Mouse (Mus musculus): ENCODE data around the gene Nlrp1a. TPM values are rescaled to one million over a fixed set of nuclear protein-coding genes. Genes with fewer than 3 reads are reported as not detected.

The Nlrp1a gene
- polyA plus RNA-seq, 1 experiment from 2014 or later = 0.32 TPM

DNA sequence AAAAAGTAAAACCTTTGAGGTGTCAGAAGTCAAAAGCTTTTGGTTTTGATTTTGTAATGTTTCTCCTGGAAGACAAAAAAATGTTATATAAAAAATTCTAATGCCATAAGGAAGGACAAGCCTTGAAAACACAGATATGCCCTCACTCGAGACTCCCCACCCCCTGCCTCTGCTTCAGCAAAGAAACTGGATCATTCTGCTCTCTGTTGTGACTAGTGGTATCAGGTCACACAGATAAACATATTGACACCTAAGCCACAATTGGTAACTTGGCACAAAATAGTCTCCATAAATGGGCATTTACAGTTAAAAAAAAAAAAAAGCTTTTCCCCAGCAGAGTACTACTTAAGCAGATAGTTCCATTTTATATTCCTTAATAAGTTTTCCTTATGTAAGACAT lies 68.2 kb downstream of the Nlrp1a start:
- H3K27me3 ChIP-seq (ENCODE audit: control insufficient read depth, insufficient read depth, low read length) = no peaks in the 10 kb centered on the region
- no peak overlapping the region for H3K4me3 ChIP-seq (replicated peaks; ENCODE audit: low read length)
- no peak overlapping the region for H3K4me2 ChIP-seq (ENCODE audit: low read depth, low read length)
- H3K4me1 ChIP-seq (ENCODE audit: control insufficient read depth, insufficient read depth, low read length) = no peaks in the 10 kb centered on the region
- no peak overlapping the region for H3K9ac ChIP-seq (ENCODE audit: low read length)
- 73% methylated on average over 1 of the region's 1 CpGs for WGBS
- no peaks in the 10 kb centered on the region for H3K9me3 ChIP-seq (replicated peaks; ENCODE audit: control insufficient read depth, low read length)
- H3K36me3 ChIP-seq (ENCODE audit: control insufficient read depth, insufficient read depth, low read length) = no peaks in the 10 kb centered on the region
- no peak for ATAC-seq (ENCODE audit: insufficient read depth, low FRiP score)
- no peak overlapping the region for H3K27ac ChIP-seq (ENCODE audit: low read length)

DNA sequence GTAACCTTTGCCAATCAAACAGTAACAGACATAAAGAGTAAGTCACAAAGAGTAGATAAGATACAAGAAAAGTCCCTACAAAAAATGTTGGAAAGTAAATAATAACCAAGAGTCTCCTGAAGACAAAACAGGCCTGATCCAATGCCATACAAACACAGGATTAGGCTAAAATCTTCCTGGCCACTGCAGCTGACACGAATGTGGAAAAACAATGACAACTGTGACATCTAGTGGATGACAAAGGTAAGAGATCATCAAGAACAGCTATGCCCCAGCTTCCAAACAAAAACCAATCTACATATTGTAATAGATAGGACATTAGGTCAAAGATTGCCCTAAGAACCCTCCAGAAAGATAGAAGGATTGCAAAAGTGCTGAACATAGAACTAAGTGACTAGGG lies 92.0 kb downstream of the Nlrp1a start:
- H3K4me3 ChIP-seq (replicated peaks; ENCODE audit: low read length) = no peak overlapping the region
- no peak overlapping the region for H3K4me2 ChIP-seq (ENCODE audit: low read depth, low read length)
- H3K27me3 ChIP-seq (ENCODE audit: control insufficient read depth, insufficient read depth, low read length) = no peaks in the 10 kb centered on the region
- no peak overlapping the region for H3K9ac ChIP-seq (ENCODE audit: low read length)
- H3K9me3 ChIP-seq (replicated peaks; ENCODE audit: control insufficient read depth, low read length) = no peaks in the 10 kb centered on the region
- no peaks in the 10 kb centered on the region for H3K36me3 ChIP-seq (ENCODE audit: control insufficient read depth, insufficient read depth, low read length)
- H3K27ac ChIP-seq (ENCODE audit: low read length) = no peak overlapping the region
- 0% methylated on average over 1 of the region's 1 CpGs for WGBS
- no peak for ATAC-seq (ENCODE audit: insufficient read depth, low FRiP score)
- H3K4me1 ChIP-seq (ENCODE audit: control insufficient read depth, insufficient read depth, low read length) = no peaks in the 10 kb centered on the region

Other genes with a start within 250 kb of the Nlrp1a start
- gene Nup88, start 174.7 kb downstream of the Nlrp1a start, polyA plus RNA-seq (2015; fragmentation: Nextera tagmentation; extraction: Ambion mirVana) = 107 and 116 TPM in 2 replicates
- 66.1 and 72.2 TPM in 2 replicates for gene Rpain, start 174.5 kb downstream of the Nlrp1a start, polyA plus RNA-seq (2015; fragmentation: Nextera tagmentation; extraction: Ambion mirVana)
- gene C1qbp, start 161.7 kb downstream of the Nlrp1a start, polyA plus RNA-seq (2015; fragmentation: Nextera tagmentation; extraction: Ambion mirVana) = 211 and 239 TPM in 2 replicates
- gene Dhx33, start 140.3 kb downstream of the Nlrp1a start, polyA plus RNA-seq (2015; fragmentation: Nextera tagmentation; extraction: Ambion mirVana) = 16.4 and 16.5 TPM in 2 replicates
- 38.2 and 41.9 TPM in 2 replicates for gene Mis12, start 125.1 kb downstream of the Nlrp1a start, polyA plus RNA-seq (2015; fragmentation: Nextera tagmentation; extraction: Ambion mirVana)
- 51.2 and 63.1 TPM in 2 replicates for gene Derl2, start 124.9 kb downstream of the Nlrp1a start, polyA plus RNA-seq (2015; fragmentation: Nextera tagmentation; extraction: Ambion mirVana)
- gene 6330403K07Rik, start 111.2 kb downstream of the Nlrp1a start, polyA plus RNA-seq (2015; fragmentation: Nextera tagmentation; extraction: Ambion mirVana) = 62.5 and 63.1 TPM in 2 replicates
- gene Nlrp1b, start 86.0 kb upstream of the Nlrp1a start, polyA plus RNA-seq (2015; fragmentation: Nextera tagmentation; extraction: Ambion mirVana) = 0.06 TPM in 1 of 2 replicates, not detected in the other

Data from stomach, embryonic 16.5 days (tissue).